Mouse (Mus musculus) granulocyte monocyte progenitor cell, adult 5-6 weeks (primary cell): ENCODE measurements around the gene Acox1. TPM values are rescaled to one million over a fixed set of nuclear protein-coding genes. Genes with fewer than 3 reads are reported as not detected.

Experiments used
- ATAC-seq: replicated peaks from 2 replicates; pipeline ENCODE4 v1.8.0; 2016; ENCODE audit warnings: mild to moderate bottlenecking, moderate TSS enrichment, inconsistent platforms; ENCODE audit not compliant: poor library complexity, severe bottlenecking
- total RNA-seq, 2 experiments: library from RNA; stranded (forward) in 1 of 2; stranded (reverse) in 1 of 2; fragments of 200-712, 200-1000 nt in 1 of 2; fragments of >200 nt in 1 of 2; fragmentation: Nextera tagmentation in 1 of 2; gene quantifications; 2 replicates each; pipeline ENCODE4 v1.2.3; 2014 to 2017

Acox1 gene
- total RNA-seq (2014; fragmentation: Nextera tagmentation) (23.6 and 29.4 TPM in 2 replicates), total RNA-seq (2017) (15.0 and 16.0 TPM in 2 replicates)

DNA sequence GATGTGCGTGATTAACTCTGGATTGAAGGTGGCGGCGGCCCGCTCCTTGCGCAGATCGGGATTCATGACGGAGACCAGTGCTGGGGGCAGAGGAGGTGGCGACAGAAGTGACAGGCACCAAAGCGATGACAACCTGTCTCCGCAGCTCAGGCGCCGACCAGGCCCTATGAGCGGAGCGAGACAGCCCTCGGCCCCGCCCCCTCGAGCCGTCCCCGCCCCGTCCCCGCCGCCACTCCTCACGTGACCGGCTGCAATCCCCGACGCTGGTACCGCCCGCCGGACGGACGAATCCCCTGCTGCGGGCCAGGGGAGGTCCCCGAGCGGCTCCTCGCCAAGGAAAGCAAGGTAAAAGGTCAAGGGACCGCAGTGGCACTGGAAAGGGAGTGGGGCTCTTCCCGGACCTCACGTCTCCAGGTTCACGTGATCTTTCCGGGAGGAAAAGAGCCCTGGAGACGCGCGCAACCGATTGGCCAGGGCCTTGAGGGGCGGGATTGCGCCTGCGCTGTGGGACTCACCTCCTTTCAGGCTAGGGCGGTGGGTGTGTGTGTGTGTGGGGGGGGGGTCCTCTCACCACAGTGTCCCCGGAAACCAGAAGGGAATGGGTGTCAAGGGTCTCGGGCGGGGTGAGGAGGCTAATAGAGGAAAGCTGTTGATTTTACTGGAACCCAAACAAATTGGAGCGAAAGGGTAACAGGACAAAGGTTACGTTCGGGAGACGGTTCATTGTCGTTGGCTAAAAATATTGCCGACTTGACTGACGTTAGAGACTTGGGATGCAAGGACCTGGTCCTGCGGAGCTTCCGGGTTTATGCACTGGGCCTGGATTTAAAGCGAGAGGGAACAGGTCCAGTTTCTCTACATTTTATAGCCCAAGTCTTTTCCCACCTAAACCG lies at the start of gene Acox1, which contains the start of gene Ten1:
Gene Acox1, minus strand, starts transcription at position 407 of the 893 bp plus-strand sequence.
Gene Ten1, plus strand, starts transcription at position 217 of the 893 bp plus-strand sequence.
- ATAC-seq = peak; percentile 89

GRCm38 (mm10) chr11:116247502-116248222 lies 48.8 kb upstream of the Acox1 start:
- ATAC-seq = peak; percentile 38; the same call in 1 of the 2 replicates

GRCm38 (mm10) chr11:116245616-116246015 lies 46.8 kb upstream of the Acox1 start:
- ATAC-seq = no peak

DNA sequence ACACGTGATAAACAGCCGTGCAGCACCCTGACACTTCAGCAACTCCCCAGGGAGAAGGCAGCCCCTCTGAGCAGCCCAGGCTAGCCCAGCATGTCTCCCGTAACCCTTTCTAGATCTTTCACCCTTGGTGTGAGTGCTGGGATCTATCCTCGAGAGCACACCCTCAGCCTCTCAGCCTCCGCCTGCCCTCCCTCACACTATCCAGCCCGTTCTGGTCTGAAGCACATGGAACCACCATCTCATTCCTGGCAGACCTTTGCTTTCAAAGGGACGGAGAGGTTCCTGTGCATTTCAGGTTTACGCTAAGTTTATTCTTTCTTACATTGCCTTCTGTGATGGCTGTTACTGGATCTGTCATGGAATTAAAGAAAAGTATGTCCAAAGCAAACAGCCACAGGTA lies 45.7 kb upstream of the Acox1 start:
- ATAC-seq = no peak

DNA sequence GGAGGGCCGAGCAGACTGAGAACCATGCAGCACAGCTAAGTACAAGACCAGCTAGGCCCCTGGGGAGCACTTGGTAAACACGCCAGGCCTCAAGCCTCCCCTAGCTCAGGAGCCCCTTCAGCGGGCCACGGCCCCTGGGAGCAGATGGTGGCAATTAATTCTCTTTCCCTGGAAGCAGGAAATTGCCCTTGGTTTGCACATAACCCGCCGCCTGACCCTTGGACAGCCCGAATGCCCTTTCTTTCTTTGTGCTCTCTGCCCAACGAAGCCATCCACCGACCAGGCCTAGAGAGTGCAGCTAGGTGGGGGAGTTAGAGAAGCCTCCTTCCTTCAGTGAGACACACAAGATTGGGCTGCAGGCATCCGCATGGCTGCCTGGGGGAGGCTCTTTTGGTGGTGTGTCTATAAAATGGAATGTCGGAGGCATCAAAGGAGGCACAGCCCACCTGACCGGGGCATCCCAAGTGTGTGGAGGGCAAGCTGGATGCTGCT lies 42.9 kb upstream of the Acox1 start:
- no peak for ATAC-seq

DNA sequence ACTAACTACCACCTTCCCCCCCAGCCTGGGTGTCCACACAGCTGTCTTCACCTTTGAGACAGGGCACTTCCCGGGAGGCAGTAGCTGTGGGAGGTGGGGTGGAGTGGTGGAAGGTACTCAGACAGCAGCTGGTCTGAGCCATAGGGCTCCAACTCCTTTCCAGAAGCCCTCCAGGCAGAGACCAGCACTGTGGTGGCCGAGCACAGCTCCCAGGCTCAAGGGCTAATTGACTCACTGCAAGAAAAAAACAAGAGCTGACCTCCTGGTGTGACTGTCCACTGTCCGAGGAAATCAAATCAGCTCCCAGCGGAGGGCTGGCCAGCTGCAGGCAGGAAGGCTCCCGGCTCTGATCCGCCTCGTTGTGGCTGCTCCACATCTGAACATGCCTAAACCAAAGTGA lies 41.0 kb upstream of the Acox1 start:
- no peak for ATAC-seq

- peak; percentile 86 for ATAC-seq
Observed at GRCm38 (mm10) chr11:116237742-116238395, 39.0 kb upstream of the Acox1 start, which contains the start of gene Evpl. TSS of gene Evpl (minus strand) at chr11:116238077.

DNA sequence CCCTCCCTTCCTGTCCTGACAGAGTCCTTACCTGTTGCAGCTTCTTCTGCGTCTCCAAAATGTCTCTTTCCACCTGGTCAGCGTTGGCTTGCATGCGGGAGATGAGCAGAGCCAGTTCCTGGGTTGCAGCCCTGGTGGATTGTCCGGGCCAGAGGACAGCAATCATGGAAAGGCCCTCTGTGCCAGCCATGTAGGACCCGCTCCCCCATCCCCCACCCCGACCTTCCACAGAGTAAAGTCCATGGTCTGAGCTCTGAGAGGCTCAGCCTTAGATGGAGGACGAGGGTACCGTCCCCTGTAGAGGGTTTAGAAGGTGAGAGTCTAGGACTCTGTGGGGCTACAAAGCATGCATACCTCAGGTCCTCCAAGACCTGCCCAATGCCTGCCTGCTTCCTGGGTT lies 36.1 kb upstream of the Acox1 start:
- ATAC-seq = no peak

- no peak for ATAC-seq
Observed at GRCm38 (mm10) chr11:116232427-116232826, 33.6 kb upstream of the Acox1 start.

GRCm38 (mm10) chr11:116228699-116229098 lies 29.9 kb upstream of the Acox1 start:
- no peak for ATAC-seq

GRCm38 (mm10) chr11:116226414-116226813 lies 27.6 kb upstream of the Acox1 start:
- peak; percentile 58 for ATAC-seq

DNA sequence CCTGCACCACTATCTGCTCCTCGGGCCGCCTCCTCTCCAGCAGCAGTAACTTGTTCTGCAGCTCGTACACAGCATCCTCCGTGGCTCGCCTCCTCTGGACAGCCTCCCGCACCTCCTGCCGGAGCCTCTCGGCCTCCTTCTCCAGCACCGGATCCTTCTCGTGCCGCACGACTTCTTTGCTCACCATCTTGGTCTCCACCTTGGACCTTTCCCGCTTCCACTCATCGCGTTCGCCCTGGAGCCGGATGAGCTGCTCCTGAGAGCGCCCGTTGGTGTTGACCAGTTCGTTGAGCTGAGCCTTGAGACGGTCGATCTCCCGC lies 23.9 kb upstream of the Acox1 start:
- no peak for ATAC-seq

DNA sequence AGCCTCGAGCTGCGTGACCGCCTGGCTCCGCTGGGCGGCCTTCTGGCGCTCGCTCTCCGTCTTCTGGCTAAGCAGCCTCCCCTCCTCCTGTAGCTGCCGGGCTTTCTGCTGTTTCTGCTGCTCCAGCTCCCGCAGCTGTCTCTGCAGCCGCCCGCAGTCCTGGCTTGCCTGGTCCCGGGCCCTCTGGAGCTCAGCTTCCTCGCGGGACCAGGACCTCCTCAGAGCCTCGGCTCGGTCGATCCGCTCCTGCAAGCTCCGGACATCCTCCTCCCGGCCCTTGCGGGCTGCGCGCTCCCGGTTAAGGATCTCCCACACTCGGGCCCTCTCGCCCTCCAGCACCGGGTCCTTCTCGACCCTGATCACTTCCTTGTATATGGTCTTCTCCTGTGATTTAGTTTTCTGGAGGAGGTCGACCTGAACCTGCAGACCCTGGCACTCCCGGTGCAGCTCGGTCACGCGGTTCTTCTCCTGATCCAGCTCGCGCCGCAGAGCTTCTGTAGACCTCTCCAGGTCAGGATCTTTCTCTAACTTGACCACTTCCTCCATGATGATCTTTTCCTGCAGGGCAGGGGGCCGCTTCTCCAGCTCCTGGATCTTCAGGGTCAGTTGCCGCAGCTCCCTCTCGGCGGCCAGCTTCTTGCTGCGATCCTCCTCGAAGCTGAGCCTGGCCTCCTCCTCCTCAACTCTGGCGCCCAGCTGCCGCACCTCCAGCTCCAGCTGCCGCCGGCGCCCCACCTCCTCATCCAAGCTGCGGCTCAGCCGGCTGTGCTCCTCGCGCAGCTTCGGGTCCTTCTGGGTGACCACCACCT lies 23.3 kb upstream of the Acox1 start:
- no peak for ATAC-seq

DNA sequence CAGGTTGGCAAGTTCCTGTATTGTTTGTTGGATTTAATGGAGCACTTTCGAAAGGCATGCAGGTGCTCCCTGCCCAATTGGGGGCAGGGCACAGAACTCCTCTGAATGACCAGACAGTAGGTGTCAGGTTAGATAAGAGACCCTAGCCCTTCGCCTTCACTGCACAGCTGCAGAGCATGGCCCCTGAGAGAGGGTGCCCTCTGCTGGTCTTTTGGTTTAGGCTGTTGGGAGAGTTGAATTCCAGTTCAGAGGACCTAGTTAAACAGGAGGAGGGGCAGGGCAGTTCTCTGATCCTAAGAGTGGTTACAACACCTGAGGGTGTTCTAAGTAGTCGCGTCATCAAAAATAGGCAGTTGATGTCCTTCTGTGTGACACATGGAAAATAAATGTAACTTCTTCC lies 21.0 kb upstream of the Acox1 start:
- peak; percentile 48 for ATAC-seq

- peak; percentile 47 for ATAC-seq
Observed at GRCm38 (mm10) chr11:116218737-116219400, 20.0 kb upstream of the Acox1 start.

DNA sequence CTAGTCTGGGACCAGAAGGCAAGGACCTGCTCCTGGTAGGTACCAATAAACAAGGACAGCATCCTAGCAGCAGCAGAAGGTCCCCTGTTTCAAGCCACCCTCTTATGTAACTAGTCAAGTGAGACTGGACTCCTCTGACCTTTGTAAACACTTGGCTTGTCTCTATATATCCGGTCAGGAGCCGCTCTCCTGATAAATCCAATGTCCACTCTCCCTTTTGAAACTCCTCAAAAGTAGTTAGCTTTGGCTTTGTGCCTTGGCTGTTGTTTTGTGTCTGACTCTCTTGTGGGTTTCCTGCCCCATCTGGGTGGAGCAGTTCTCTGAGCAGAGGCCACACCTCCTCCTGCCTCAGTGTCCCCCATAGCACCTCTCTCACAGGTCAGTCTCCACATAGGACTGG lies 19.4 kb upstream of the Acox1 start:
- no peak for ATAC-seq

DNA sequence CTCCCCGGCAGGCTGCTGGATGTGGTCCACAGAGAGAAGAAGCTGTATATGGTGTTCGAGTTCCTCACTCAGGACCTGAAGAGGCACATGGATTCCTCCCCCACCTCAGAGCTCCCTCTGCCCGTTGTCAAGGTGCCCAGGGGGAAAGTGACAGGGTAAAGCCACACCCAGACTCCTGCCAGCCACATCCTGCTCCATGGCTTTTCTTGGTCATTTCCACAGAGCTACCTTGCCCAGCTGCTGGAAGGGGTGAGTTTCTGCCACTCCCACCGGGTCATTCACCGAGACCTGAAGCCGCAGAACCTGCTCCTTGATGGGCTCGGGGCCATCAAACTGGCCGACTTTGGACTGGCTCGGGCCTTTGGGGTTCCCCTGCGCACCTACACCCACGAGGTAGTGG lies 17.7 kb upstream of the Acox1 start:
- no peak for ATAC-seq

DNA sequence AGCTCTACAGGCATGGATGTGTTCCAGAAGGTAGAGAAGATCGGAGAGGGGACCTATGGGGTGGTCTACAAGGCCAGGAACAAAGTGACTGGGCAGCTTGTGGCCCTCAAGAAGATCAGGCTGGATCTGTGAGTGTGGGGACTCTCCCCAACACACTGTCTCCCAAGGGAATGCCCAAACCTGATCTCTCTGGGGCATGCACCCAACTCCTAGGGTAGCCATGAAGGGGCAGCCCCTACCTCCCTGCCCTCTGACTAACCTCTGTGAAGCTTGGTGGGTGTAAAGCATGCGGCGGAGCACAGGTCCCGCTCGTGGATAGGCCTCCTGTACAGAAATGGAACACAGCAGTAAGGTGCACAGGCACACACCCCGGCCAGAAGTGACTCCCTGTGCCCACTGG lies 17.1 kb upstream of the Acox1 start:
- ATAC-seq = no peak

DNA sequence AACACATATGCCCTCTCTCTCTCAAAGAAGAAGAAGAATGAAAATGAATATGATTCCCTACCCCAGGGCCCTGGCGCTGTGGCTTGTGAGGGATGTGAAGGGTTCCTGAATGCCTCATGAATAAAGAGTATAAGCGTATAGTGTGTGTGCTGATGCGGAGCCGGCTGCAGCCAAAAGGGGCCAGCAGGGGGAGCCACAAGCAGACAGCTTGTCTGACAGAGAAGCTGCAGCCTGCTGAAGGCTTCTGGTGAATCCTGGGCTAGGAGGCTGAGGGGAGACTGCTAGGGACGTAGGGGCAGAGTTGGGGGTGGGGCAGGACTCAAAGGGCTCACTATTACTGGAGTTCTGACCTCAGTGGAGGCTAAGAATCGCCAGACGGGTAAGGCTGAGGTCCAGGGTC lies 16.3 kb upstream of the Acox1 start:
- no peak for ATAC-seq
